Mouse (Mus musculus) bone marrow, adult 2 months (tissue): ENCODE results near the gene Ppp4r3a.

ENCODE experiments used
- CTCF ChIP-seq: fragments of 200-500 bp; IDR thresholded peaks from 2 replicates; pipeline ENCODE4 v1.5.1; 2011; ENCODE audit warnings: low read length, control low read depth; ENCODE audit not compliant: control insufficient read depth, insufficient read depth
- POLR2A ChIP-seq: fragments of 200-500 bp; IDR thresholded peaks from 2 replicates; pipeline ENCODE4 v1.6.1; 2011; ENCODE audit warnings: low read depth, mild to moderate bottlenecking, control low read depth, low read length, borderline replicate concordance; ENCODE audit not compliant: control insufficient read depth

- no peak for TF ChIP-seq POLR2A
- no peak for TF ChIP-seq CTCF
These were observed 93.7 kb downstream of the Ppp4r3a start for GRCm38 (mm10) chr12:100989780-100990288.
